Mouse (Mus musculus) ES-Bruce4 (cell line): ENCODE results near the gene Tenm2. TPM values are rescaled to one million over a fixed set of nuclear protein-coding genes. Genes with fewer than 3 reads are reported as not detected.

Experiments used
- H3K27ac ChIP-seq: 2 replicates; pipeline ENCODE4 v1.5.1; 2012; ENCODE audit warnings: low read length, inconsistent platforms; ENCODE audit not compliant: insufficient read depth
- H3K27me3 ChIP-seq: 2 replicates; pipeline ENCODE4 v1.6.1; 2012; ENCODE audit warnings: mild to moderate bottlenecking, low read length, inconsistent platforms; ENCODE audit not compliant: control insufficient read depth, poor library complexity, insufficient read depth, severe bottlenecking
- H3K36me3 ChIP-seq: 2 replicates; pipeline ENCODE4 v1.6.1; 2012; ENCODE audit warnings: inconsistent platforms, mild to moderate bottlenecking, low read length, moderate library complexity; ENCODE audit not compliant: control insufficient read depth, poor library complexity, insufficient read depth, severe bottlenecking
- H3K4me1 ChIP-seq: one replicate; pipeline ENCODE4 v1.8.1; 2011; ENCODE audit warnings: low read length; ENCODE audit not compliant: control insufficient read depth, insufficient read depth
- H3K4me3 ChIP-seq: 2 replicates; pipeline ENCODE4 v1.5.1; 2011; ENCODE audit warnings: low read depth, mild to moderate bottlenecking, low read length
- H3K9ac ChIP-seq: 2 replicates; pipeline ENCODE4 v1.6.1; 2012; ENCODE audit warnings: low read depth, mild to moderate bottlenecking, inconsistent platforms; ENCODE audit not compliant: poor library complexity, severe bottlenecking
- H3K9me3 ChIP-seq: replicated peaks from 2 replicates; pipeline ENCODE4 v1.6.1; 2012; ENCODE audit warnings: mild to moderate bottlenecking, low read length, inconsistent platforms; ENCODE audit not compliant: control insufficient read depth, poor library complexity, insufficient read depth, severe bottlenecking
- CTCF ChIP-seq: IDR thresholded peaks from one replicate; pipeline ENCODE4 v1.8.1; 2011; ENCODE audit warnings: low read depth, low read length
- EP300 ChIP-seq: IDR thresholded peaks from 2 replicates; pipeline ENCODE4 v1.6.1; 2011; ENCODE audit warnings: low read depth, low read length; ENCODE audit not compliant: insufficient read depth
- POLR2A ChIP-seq: IDR thresholded peaks from one replicate; pipeline ENCODE4 v1.8.1; 2011; ENCODE audit warnings: low read length; ENCODE audit not compliant: insufficient read depth
- polyA plus RNA-seq: library from polyadenylated mRNA; stranded (reverse); fragments of >200 nt; gene quantifications from 2 replicates; pipeline ENCODE4 v1.2.4, GENCODE M21; 2011; ENCODE audit warnings: low read depth; ENCODE audit not compliant: missing spikeins, insufficient read depth, insufficient read length

Tenm2 gene
- polyA plus RNA-seq, 1 experiment = not detected

GRCm38 (mm10) chr11:36799409-36799808 is 436.4 kb downstream of the Tenm2 start:
- Histone ChIP-seq H3K36me3 (no peaks in the 10 kb centered on the region), H3K27ac (no peak overlapping the region), H3K4me3 (no peak overlapping the region), H3K9ac (no peak overlapping the region), H3K27me3 (no peaks in the 10 kb centered on the region), H3K9me3 (no peaks in the 10 kb centered on the region), H3K4me1 (no peaks in the 10 kb centered on the region)
- TF ChIP-seq EP300 (no peak), POLR2A (no peak), CTCF (no peak)

GRCm38 (mm10) chr11:36758009-36758408 is 477.8 kb downstream of the Tenm2 start:
- H3K4me1 ChIP-seq = no peaks in the 10 kb centered on the region
- no peaks in the 10 kb centered on the region for H3K36me3 ChIP-seq
- TF ChIP-seq CTCF (no peak), POLR2A (no peak), EP300 (no peak)
- no peaks in the 10 kb centered on the region for H3K27me3 ChIP-seq
- H3K27ac ChIP-seq = no peak overlapping the region
- no peak overlapping the region for H3K9ac ChIP-seq
- H3K9me3 ChIP-seq = no peaks in the 10 kb centered on the region
- H3K4me3 ChIP-seq = no peak overlapping the region

- Histone ChIP-seq H3K9me3 (no peaks in the 10 kb centered on the region), H3K27ac (no peak overlapping the region), H3K4me1 (no peaks in the 10 kb centered on the region), H3K36me3 (no peaks in the 10 kb centered on the region), H3K27me3 (no peaks in the 10 kb centered on the region), H3K4me3 (no peak overlapping the region), H3K9ac (no peak overlapping the region)
- TF ChIP-seq POLR2A = no peak
These were observed 489.5 kb downstream of the Tenm2 start for GRCm38 (mm10) chr11:36746286-36746685.

- Histone ChIP-seq H3K27me3 (no peaks in the 10 kb centered on the region; the same call in 1 of the 2 replicates), H3K36me3 (no peaks in the 10 kb centered on the region), H3K4me3 (no peak overlapping the region), H3K9ac (no peak overlapping the region), H3K4me1 (no peaks in the 10 kb centered on the region), H3K9me3 (no peaks in the 10 kb centered on the region), H3K27ac (no peak overlapping the region)
- no peak for TF ChIP-seq POLR2A
- no peak for TF ChIP-seq EP300
- TF ChIP-seq CTCF = no peak
These were observed 508.0 kb downstream of the Tenm2 start for GRCm38 (mm10) chr11:36727800-36728199.

GRCm38 (mm10) chr11:36702881-36703280 is 532.9 kb downstream of the Tenm2 start:
- H3K9me3 ChIP-seq = no peaks in the 10 kb centered on the region
- H3K9ac ChIP-seq = no peak overlapping the region
- H3K27me3 ChIP-seq = no peaks in the 10 kb centered on the region
- no peaks in the 10 kb centered on the region for H3K4me1 ChIP-seq
- H3K4me3 ChIP-seq = no peak overlapping the region
- no peaks in the 10 kb centered on the region for H3K36me3 ChIP-seq
- no peak overlapping the region for H3K27ac ChIP-seq
- TF ChIP-seq CTCF (no peak), EP300 (no peak), POLR2A (no peak)

- Histone ChIP-seq H3K9me3 (no peaks in the 10 kb centered on the region), H3K36me3 (no peaks in the 10 kb centered on the region), H3K27ac (no peak overlapping the region), H3K27me3 (no peaks in the 10 kb centered on the region), H3K9ac (no peak overlapping the region), H3K4me3 (no peak overlapping the region), H3K4me1 (no peaks in the 10 kb centered on the region)
- TF ChIP-seq EP300 (no peak), CTCF (no peak), POLR2A (no peak)
These were observed 534.8 kb downstream of the Tenm2 start for GRCm38 (mm10) chr11:36700951-36701350.

- no peak overlapping the region for H3K27ac ChIP-seq
- TF ChIP-seq POLR2A = no peak
- no peak for TF ChIP-seq CTCF
- no peak for TF ChIP-seq EP300
- H3K9me3 ChIP-seq = no peaks in the 10 kb centered on the region
- no peaks in the 10 kb centered on the region for H3K36me3 ChIP-seq
- no peak overlapping the region for H3K9ac ChIP-seq
- no peaks in the 10 kb centered on the region for H3K27me3 ChIP-seq
- no peaks in the 10 kb centered on the region for H3K4me1 ChIP-seq
- H3K4me3 ChIP-seq = no peak overlapping the region
These were observed 535.6 kb downstream of the Tenm2 start for GRCm38 (mm10) chr11:36700131-36700530.
